Mouse (Mus musculus) c-Kit-positive CD71-positive TER-119-negative erythroid progenitor cells, embryonic 14.5 days (primary cell): ENCODE measurements around the gene Eno3.

ENCODE experiments used
- DNase-seq: peaks from one replicate; pipeline ENCODE4 v3.0.0-alpha.2; 2013; ENCODE audit warnings: low read depth

The Eno3 gene

DNA sequence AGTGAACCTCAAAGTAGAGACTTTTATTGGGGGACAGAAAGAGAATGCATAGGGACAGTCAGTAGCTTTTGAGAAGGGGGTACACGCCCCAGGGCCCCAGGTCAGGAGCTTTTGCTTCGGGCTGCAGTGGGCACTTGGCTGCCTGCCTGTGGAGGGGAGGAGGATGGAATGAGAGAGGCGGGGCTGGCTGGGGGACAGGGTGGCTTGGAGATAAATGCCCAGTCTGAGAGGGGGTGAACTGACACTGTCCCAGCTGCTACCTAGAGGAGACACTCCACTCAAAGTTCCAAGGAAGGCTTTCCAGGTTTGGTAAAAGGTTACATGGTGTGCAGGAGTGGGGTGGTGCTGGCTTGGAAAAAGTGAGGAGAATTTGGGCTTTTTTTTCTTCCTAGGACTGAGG lies at the start of gene Eno3:
Eno3 (plus strand) TSS at position 239 of the 400 bp plus-strand sequence.
- DNase-seq: no peak

DNA sequence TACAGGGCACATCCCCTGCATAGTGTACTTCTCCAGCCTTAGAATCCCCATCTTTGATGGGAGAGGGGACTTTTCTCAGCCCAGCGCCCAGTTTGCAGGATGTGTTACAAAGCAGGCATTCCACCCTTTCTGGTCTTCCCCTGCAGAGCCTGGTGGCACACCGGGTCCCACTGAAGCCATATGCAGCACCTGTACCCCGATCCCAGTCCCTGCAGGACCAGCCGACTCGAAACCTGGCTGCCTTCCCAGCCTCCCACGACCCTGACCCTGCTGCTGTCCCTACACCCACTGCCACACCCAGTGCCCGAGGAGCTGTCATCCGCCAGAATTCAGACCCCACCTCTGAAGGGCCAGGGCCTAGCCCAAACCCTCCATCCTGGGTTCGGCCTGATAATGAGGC lies 49.4 kb upstream of the Eno3 start:
- DNase-seq: no peak

DNA sequence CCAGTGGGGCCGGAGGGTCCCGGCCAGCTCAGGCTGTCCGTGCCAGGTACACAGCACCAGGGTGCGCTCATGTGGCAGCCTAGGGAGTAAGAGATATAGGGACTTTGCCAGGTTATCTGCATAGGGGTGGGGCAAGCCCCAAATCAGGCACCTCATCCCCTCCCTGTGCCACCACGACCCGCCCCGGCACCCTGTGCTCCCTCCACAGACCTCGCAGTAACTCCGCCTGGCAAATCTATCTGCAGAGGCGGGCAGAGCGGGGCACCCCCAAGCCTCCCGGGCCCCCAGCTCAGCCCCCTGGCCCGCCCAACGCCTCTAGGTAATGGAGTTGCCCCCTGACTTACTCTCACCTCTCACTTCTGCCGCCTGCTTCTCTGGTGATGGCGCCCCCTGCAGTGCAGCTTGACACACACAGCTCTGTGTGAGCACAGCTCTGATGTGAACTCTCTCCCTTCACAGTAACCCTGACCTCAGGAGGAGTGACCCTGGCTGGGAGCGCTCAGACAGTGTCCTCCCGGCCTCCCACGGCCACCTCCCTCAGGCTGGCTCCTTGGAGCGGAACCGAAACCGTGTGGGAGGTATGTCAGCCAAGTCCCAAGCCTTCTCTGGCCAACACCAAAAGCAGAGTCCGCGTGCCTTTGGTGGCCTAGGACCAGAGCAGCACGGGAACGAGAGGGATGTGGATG lies 48.5 kb upstream of the Eno3 start:
- DNase-seq: no peak

DNA sequence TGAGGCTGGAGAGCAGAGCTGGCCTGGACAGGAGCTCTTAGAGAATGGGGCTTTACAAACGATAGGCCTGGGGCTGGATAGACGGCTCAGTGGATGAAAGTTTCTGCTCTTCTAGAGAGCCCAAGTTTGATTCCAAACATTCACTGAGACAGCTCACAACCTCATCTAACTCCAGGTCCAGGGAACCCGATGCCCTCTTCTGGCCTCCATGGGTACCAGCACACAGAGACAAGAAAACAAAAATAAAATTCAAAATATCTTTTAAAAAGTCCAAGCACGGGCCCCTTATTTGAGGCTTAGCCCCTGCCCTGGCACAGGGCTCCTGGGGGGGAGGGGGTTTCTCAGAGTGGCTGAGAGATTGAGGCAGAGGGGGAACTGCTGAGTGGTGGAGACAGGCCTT lies 46.2 kb upstream of the Eno3 start:
- no peak for DNase-seq

DNA sequence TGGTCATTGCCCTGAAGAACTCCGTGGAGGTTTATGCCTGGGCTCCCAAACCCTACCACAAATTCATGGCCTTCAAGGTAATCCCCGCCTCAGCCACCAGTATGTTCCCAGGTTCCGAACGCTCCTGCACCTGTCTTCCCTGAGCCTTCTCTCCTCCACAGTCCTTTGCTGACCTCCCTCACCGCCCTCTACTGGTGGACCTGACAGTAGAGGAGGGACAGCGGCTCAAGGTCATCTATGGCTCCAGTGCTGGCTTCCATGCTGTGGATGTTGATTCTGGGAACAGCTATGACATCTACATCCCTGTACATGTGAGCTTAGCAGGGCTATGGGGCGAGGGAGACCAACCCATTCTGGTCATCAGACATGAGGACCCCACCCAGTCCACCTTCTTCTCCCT lies 44.5 kb upstream of the Eno3 start:
- DNase-seq: no peak

DNA sequence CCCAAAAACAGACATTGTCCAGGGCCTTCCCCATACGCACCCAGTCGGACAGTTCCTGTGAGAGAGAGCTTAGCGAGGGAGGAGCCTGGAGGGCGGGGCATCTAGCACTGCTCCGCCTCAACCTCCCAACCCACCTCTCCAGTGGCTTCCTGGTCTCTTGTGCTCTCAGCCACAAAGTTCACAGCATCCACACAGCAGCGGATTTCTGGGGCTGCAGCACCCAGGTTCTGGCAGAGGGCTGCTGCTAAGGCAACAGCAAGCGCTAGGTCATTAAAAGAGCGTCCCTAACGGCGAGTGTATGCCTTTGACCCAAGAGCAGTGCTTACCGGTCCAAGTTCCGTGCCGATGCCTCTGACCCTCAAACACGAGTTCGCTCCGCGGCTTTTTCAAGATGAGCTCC lies 41.9 kb upstream of the Eno3 start:
- peak; percentile 71 for DNase-seq

DNA sequence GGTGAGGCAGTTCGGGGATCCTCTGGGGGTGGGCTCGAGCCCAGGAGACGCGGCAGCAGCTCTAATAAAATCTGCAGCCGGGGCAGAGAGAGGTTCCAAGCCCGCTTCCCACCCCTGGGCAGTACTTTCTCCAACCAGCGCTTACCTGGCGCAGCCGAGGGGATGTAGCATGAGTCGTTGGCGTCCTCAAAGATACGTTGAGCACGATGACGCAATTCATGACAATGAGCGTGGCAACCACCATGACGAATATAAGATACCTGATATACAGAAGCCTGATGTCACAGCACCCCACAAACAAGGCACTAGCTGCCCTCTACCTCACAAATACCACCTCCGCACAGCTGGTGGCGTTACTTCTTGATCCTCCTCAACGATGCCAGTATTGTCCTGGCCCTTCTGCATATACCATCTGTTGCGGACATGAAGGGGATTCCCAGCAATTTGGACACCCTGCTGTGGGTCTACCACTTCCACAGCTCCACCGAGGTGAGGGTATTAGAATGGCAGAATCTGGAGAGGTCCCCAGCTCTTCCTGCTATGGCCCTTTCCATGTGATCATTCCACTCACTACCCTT lies 41.4 kb upstream of the Eno3 start, which contains the start of gene 4930544D05Rik:
4930544D05Rik (plus strand) TSS at position 333 of the 578 bp plus-strand sequence.
- no peak for DNase-seq

DNA sequence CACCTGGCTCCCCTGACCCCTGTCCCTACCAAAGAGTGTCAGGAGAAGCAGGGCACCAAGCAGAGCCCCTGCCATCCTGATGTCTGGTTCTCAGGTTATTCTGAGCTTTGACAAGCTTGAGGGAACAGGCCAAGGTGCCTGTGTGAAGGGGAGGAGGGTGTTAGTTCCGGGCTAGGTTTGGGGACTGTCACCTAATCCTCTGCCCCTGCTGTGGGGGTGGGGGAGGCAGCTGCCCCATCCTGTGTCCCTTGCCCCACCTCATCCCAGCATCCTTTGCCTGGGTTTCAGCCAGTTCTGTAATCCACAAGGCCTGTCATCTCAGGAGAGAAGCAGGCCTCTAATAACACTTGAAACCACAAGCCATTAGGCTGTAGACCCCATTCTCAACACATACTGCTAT lies 37.9 kb upstream of the Eno3 start, which contains the start of gene Chrne:
Chrne (minus strand) TSS at position 116 of the 400 bp plus-strand sequence.
- no peak for DNase-seq

DNA sequence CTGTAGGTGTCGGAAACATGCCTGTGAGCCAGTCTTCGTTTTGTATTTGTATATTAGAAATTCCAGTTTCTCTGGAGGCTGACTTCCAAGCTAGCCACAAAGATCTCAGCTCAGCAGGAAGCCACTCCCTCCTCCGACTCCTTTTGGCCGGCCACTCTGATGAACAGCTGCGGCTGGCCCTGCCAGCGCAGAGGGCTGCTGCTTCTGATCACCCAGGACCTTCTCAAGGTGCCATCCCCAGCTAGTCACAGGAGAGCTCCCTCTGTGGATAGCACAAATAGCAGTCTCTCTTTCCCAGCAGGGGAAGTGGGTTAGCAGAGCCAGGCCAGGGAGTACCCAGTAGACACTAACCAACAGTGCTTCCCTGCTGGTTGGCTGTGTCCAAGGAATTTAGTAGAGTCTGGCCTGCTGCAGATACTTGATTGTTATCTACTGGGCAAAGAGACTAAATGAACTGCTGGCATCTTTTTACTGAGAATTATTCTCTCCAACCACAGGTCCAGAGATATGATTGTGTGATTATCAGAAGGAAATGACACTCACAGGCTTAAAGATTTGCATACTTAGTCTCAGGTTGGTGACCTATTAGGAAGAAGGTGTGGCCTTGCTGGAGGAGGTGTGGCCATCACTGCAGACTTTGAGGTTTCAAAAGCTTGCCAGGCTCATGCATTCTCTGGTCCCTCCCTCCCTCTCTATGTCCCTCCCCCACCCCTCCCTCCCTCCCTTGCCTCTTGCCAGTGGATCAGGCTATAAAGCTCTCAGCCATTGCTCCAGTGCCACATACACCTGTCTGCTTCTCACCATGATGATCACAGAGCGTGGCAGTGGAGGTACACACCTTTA lies 34.8 kb upstream of the Eno3 start:
- peak; percentile 65 for DNase-seq

DNA sequence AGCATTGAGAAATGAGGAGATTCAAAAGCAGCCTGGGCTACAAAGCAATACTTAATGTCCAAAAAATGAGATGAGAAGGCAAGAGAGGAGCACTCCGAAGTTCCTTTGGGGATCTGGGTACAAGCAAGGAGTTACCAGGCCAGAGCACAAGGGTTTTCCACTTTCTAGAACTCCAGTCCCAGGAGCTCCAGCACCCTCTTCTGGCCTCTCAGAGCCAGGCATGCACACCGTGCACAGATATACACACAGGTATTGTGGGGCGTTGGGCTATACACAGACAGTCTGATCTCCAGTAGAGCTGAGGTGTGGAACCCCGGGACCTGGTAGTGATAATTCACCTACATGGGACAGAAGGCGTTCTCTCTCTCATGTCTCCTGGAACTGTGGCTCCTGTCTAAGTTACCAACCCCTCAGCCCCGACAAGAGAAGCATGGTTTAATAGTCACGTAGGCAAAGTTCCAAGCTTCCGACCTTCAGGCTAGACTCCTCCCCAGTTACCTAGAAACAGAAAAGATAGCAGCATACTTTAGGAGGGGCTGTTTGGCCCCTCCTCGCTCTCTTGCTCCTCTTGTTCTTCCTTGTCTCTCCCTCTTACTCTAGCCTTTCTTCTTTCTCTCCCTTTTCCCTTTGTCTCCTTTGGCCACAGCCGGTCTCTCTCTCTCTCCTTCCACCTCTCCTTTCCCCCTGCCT lies 33.8 kb upstream of the Eno3 start:
- no peak for DNase-seq

DNA sequence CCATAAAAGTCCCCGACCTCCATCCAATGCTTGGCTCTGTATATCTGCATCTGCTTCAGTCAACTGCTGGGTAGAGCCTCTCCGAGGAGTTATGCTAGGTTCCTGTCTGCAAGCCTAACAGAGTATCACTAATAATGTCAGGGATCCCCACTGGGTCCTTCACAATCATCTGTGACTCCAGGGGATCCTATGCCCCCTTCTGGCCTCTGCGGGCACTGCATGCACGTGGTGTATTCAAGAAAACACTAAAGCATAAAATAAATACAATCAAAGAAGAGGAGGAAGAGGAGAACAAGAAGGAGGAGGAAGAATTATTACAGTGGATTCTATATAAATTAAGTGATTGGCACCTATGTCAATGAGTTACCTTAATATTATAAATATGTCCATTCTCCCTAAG lies 31.5 kb upstream of the Eno3 start:
- peak; percentile 65 for DNase-seq

DNA sequence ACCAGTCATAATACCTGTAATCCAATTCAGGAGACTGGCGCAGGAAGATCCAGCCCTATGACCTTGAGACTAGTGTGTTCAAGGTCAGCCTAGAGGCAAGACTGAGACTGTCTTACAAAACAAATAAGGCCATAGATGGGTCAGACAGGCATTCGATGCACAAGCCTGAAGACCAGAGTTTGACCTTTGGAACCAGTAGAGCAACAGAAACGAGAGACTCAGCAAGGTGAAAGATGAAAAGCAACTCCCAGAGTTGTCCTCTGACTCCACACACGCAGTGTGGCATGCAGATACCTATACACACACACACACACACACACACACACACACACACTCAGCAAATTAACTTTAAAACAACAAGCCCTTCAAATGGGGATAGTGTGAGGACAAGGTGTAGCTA lies 30.1 kb upstream of the Eno3 start:
- no peak for DNase-seq

DNA sequence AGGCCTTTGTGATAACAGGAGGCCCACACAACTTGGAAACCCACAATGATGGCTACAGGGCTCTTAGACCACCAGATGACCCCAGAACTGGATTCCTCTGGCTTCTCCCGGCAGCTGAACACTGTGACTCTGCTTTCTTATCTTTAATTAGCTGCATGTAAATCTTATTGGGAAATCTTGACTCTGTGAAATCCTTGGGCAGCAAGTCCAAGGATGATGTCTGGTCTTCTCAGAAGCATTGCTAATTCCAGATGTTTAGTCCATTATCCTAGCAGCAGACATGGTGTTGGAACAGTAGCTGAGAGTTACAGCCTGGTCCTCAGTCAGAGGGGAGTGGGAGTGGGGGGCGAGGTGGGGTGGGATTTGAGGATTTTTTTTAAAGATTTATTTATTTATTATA lies 28.6 kb upstream of the Eno3 start:
- DNase-seq: no peak

DNA sequence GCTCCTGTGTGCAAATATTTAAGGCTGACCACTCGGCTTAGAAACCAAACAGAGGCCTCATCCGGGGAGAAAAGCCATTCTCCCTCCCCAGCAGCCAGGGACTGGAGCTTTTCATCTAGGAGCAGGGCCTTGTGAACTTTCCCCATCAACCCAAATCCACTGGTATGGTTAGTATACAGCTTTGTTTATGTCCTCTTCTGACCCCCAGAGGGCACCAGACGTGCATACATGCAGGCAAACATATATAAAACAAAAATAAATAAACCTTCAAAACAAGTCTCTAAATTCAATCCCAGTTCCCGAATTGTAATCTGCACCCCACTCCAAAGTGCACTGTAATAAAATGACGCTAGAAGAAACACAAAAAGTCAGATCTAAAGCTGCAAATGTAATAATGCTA lies 27.4 kb upstream of the Eno3 start:
- DNase-seq: no peak

DNA sequence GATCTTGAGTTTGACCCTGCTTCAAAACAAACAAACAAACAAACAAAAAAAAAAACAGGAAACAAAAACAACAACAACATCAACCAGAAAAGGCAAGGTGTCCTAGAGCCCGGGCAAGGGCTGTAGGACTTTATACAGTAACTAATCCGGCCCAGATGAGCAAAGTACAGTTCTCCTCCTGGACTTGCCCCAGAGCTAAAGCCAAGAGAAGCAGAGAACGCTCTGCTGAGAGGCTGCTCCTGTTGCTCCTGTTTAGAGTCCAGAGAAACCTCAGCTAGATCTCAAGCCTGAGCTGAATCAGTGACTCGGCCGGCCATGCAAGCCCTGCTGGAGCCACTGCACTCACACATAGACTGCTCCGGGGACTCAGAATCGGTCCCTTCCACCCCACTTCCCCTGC lies 26.9 kb upstream of the Eno3 start:
- DNase-seq: no peak

DNA sequence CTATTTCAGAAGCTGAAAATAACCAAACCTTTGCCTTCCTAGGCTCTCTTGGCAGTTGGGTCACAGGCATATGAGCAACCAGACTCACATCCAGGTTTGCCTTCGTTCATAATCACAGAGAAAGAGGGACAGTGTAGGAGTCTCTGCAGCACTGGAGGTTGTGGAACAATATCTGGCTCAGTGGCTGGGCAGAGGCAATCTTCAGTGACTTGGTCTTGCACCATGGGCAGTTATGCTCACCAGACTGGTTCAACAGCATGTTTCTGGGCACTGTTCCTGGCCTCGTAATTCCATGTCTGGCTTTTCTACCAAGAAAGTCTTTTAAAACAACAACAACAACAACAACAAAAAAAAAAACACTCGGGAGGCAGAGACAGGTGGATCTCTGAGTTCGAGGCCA lies 21.4 kb upstream of the Eno3 start:
- no peak for DNase-seq

DNA sequence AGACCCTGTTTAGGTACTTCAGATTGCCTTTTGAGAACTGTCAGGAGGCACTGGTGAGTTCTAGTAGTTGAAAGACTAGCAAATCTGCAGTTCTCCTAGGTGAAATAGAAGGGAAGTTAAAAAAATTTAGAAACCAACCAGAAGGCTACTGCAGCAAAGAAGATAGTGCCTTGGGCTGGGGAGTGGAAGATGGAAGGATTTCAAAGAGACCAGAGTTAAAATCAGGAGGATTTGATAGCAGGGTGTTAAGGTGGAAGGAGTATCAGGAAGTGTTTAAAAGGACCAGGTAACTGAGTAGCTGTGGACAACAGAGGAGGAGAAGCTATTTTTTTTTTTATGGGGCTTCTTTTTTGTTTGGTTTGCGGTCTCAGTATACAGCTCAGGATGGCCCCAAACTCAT lies 19.2 kb upstream of the Eno3 start:
- DNase-seq: no peak

DNA sequence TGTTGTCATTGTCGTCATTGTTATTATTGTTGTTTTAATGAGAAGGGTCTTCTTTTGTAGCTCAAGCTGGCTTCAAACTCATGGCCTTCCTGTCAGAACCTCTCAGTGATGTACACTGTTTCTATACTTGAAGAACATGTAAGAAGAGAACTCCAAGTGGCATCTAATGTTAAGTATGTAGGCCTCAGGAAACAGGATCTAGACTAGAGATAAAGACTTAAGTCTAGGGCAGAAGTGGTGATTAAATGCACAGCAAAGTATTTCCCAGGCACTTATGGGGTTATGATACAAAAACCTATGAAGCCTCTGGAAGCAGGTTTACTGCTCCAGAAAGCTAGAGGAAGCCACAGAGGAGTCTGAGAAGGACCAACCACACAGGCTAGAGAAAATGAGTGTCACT lies 18.7 kb upstream of the Eno3 start:
- DNase-seq: no peak

DNA sequence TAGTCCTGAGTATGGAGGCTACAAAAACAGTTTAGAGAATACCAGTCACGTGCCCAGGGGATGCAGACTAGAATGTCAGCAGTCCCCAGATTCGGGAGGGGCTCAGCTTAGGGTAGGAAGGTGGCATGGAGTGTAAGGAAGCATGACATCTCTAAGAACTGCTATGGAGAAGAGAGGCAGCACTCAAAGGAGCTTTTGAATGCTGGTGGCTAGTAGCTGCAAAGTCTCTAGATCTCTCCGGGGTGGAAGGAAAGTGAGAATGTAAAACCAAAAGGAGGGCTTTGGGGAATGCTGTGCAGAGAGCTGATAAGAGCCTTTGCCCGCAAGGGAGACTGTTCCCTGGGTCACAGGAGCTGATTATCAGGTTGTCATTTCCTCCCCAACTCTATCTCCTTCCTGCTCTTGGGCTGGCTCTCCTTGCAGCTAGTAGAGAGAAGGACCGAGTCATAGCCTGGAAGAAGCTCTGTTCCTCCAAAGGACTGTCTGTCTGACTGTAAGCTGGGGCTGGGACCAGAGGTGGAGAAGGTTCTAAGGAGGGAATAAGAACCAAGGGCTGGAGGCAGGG lies 18.2 kb upstream of the Eno3 start, which contains the start of gene Gp1ba:
Gp1ba (plus strand) TSS at position 409 of the 565 bp plus-strand sequence.
- DNase-seq: no peak

DNA sequence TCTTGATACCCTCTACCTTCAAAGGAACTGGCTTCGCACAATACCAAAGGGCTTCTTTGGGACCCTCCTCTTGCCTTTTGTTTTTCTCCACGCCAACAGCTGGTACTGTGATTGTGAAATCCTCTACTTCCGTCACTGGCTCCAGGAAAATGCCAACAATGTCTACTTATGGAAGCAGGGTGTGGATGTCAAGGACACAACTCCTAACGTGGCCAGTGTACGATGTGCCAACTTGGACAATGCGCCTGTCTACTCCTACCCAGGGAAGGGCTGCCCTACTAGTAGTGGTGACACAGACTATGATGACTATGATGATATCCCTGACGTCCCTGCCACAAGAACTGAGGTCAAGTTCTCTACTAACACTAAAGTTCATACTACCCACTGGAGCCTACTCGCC lies 17.0 kb upstream of the Eno3 start:
- no peak for DNase-seq

DNA sequence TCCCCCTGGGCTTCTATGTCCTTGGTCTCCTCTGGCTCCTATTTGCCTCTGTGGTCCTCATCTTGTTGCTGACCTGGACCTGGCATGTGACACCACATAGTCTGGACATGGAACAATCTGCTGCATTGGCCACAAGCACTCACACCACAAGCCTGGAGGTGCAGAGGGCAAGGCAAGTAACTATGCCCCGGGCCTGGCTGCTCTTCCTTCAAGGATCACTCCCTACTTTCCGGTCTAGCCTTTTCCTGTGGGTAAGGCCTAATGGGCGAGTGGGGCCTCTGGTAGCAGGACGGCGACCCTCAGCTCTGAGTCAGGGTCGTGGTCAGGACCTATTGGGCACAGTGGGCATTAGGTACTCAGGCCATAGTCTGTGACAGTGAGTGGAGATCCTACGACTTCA lies 15.8 kb upstream of the Eno3 start:
- no peak for DNase-seq

DNA sequence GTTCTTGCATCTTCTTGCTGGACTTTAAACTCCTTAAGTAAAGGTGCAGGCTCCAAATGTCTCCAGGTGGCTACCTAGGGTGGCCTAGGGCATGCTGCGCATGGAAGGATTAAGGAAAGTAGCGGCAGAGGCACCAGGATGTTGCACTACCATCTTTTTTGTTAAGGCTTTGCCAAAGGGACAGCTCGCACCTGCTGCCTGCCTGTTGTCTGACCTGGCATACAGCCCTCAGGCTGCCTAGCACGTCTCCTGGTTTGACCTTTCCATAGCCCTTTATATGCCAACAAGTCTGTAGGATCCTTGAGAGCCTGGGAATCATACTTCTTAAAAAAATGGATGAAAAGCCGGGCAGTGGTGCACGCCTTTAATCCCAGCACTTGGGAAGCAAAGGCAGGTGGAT lies 14.0 kb upstream of the Eno3 start:
- DNase-seq: no peak
